ENCODE assay signal across 9 mouse cellular contexts in genomic region chr2:73745647-73746374, GRCm38 (mm10). TPM values are rescaled to one million over a fixed set of nuclear protein-coding genes. Genes with fewer than 3 reads are reported as not detected.
DNase-seq lines count a peak whose midpoint lies in the region; TF ChIP-seq lines count a peak whose summit lies in the region.
"Had no signal": no experiment of that assay in that cellular context is flagged by ENCODE, and none has a peak within 500 bp of the region (broad histone marks: within the 10 kb centered on the region; RNA-seq: fewer than 3 reads in every experiment).

No protein-coding gene starts in this region.

- H3K4me3 ChIP-seq in thymus, adult 2 months (ENCODE audit: control insufficient read depth, insufficient read depth, low read length) = no peak overlapping the region
- H3K4me3 ChIP-seq: liver, embryonic 13.5 days had no signal

- 53% methylated on average over 3 of the region's 3 CpGs for WGBS in thymus, adult 2 months

- H3K27ac ChIP-seq in thymus, adult 2 months (ENCODE audit: control insufficient read depth, insufficient read depth, low read length) = no peak overlapping the region
- H3K27ac ChIP-seq: liver, embryonic 13.5 days had no signal

- no peaks in the 10 kb centered on the region for H3K27me3 ChIP-seq in thymus, adult 2 months (ENCODE audit: control insufficient read depth, insufficient read depth, low read length)
- H3K27me3 ChIP-seq: liver, embryonic 13.5 days had no signal

- no peaks in the 10 kb centered on the region for H3K4me1 ChIP-seq in thymus, adult 2 months (replicated peaks; ENCODE audit: control insufficient read depth, insufficient read depth, low read length)
- H3K4me1 ChIP-seq: liver, embryonic 13.5 days had no signal

- intact Hi-C loops in heart, postnatal 14 days (cut with DNase I) = no loop called here
- intact Hi-C loops in gastrocnemius, postnatal 36 days (cut with DNase I) = no loop called here

- TF ChIP-seq CTCF in thymus, adult 2 months (IDR thresholded peaks at IDR 0.05; ENCODE audit: borderline replicate concordance, control insufficient read depth, extremely low read depth, insufficient read depth, low read length, poor library complexity) = no peak

- peak; percentile 14 to 47 for DNase-seq in heart, postnatal 14 days
- no peak for DNase-seq in heart, adult 11 months
- peak; percentile 65 for DNase-seq in 3T3-L1 (ENCODE audit: low read depth, low spot score)
- peak; percentile 36 for DNase-seq in A20 (ENCODE audit: low read depth, low spot score)
- DNase-seq in kidney, postnatal 4 days = peak; percentile 28 to 47
- DNase-seq in thymus, adult 2 months = no peak
- DNase-seq in gastrocnemius, postnatal 36 days = no peak
- DNase-seq in embryo, embryonic 10 days (ENCODE audit: low spot score) = no peak
- DNase-seq: liver, embryonic 13.5 days had no signal

- no peaks in the 10 kb centered on the region for H3K36me3 ChIP-seq in thymus, adult 2 months (ENCODE audit: control insufficient read depth, insufficient read depth, low read length)
- H3K36me3 ChIP-seq: liver, embryonic 13.5 days had no signal

- TF ChIP-seq POLR2A in thymus, adult 2 months (IDR thresholded peaks at IDR 0.05; ENCODE audit: control insufficient read depth, extremely low read depth, insufficient read depth, low read length, poor library complexity) = no peak

RNA-seq across cellular contexts. Expression of gene Chn1, which starts 29.3 kb away (rescaled TPM):
- total RNA-seq in heart, postnatal 14 days (2021) = 10 to 100 TPM; 45.6 to 53.6 TPM
- 1.7 and 3.1 TPM in 2 replicates for polyA plus RNA-seq in thymus, adult 2 months (2012; rRNA removed)
- total RNA-seq in gastrocnemius, postnatal 36 days (2021) = 1 to 10 TPM; 3.4 to 5.3 TPM

Comparison
In these comparisons a context has a peak if more than half of its experiments do, and no peak if none do; other contexts are left out.
1. DNase-seq: peak in heart, postnatal 14 days (2 of 2), 3T3-L1 (single experiment), A20 (single experiment) and kidney, postnatal 4 days (2 of 2); none in heart, adult 11 months (single experiment), thymus, adult 2 months (single experiment), gastrocnemius, postnatal 36 days (0 of 2) and embryo, embryonic 10 days (single experiment).
2. RNA of gene Chn1, which starts 29.3 kb away (total RNA-seq): 45.6 to 53.6 TPM in heart, postnatal 14 days; 3.4 to 5.3 TPM in gastrocnemius, postnatal 36 days; every median in the first group is over 4 times any median in the second.